ENCODE assay signal across 18 mouse cellular contexts in genomic region chr15:96319335-96319734, GRCm38 (mm10). TPM values are rescaled to one million over a fixed set of nuclear protein-coding genes. Genes with fewer than 3 reads are reported as not detected.
DNase-seq lines count a peak whose midpoint lies in the region; ATAC-seq and TF ChIP-seq lines count a peak whose summit lies in the region.
"Had no signal": no experiment of that assay in that cellular context is flagged by ENCODE, and none has a peak within 500 bp of the region (broad histone marks: within the 10 kb centered on the region; RNA-seq: fewer than 3 reads in every experiment).

No protein-coding gene starts in this region.

- no peaks in the 10 kb centered on the region for H3K36me3 ChIP-seq in intestine, embryonic 15.5 days
- no peaks in the 10 kb centered on the region for H3K36me3 ChIP-seq in intestine, postnatal 0 days (ENCODE audit: control insufficient read depth, insufficient read depth)
- H3K36me3 ChIP-seq: heart, embryonic 15.5 days; hindbrain, embryonic 15.5 days; neural tube, embryonic 15.5 days had no signal

- no peaks in the 10 kb centered on the region for H3K27me3 ChIP-seq in intestine, embryonic 15.5 days (replicated peaks)
- H3K27me3 ChIP-seq in intestine, postnatal 0 days (replicated peaks; ENCODE audit: control insufficient read depth, insufficient read depth, low read length), result no peaks in the 10 kb centered on the region
- H3K27me3 ChIP-seq: heart, embryonic 15.5 days; hindbrain, embryonic 15.5 days; kidney, embryonic 15.5 days; liver, embryonic 13.5 days; neural tube, embryonic 15.5 days had no signal

- no peak overlapping the region for H3K4me2 ChIP-seq in intestine, embryonic 15.5 days (replicated peaks)
- H3K4me2 ChIP-seq in intestine, postnatal 0 days (replicated peaks; ENCODE audit: low read depth), result no peak overlapping the region
- H3K4me2 ChIP-seq: heart, embryonic 15.5 days; hindbrain, embryonic 15.5 days; kidney, embryonic 15.5 days; liver, embryonic 13.5 days; neural tube, embryonic 15.5 days had no signal

- H3K27ac ChIP-seq in intestine, embryonic 15.5 days, result no peak overlapping the region
- no peak overlapping the region for H3K27ac ChIP-seq in intestine, postnatal 0 days (ENCODE audit: low read depth, low read length)
- H3K27ac ChIP-seq: heart, embryonic 15.5 days; hindbrain, embryonic 15.5 days; kidney, embryonic 15.5 days; liver, embryonic 13.5 days; midbrain, embryonic 10.5 days; neural tube, embryonic 15.5 days had no signal

- H3K9me3 ChIP-seq in intestine, embryonic 15.5 days, result no peaks in the 10 kb centered on the region
- no peaks in the 10 kb centered on the region for H3K9me3 ChIP-seq in intestine, postnatal 0 days (ENCODE audit: control insufficient read depth)
- H3K9me3 ChIP-seq: heart, embryonic 15.5 days; hindbrain, embryonic 15.5 days; kidney, embryonic 15.5 days; liver, embryonic 13.5 days; midbrain, embryonic 10.5 days; neural tube, embryonic 15.5 days had no signal

- no peak for TF ChIP-seq CTCF in intestine, postnatal 0 days (IDR thresholded peaks at IDR 0.05; ENCODE audit: low read depth)

- peak; percentile 39; the same call in 1 of the 2 replicates for ATAC-seq in intestine, embryonic 15.5 days
- no peak for ATAC-seq in intestine, postnatal 0 days
- ATAC-seq: activated CD4-positive, CD25-positive, alpha-beta regulatory T cell, adult 4 months; forebrain, embryonic 16.5 days had no signal

- H3K4me3 ChIP-seq in intestine, embryonic 15.5 days (replicated peaks), result no peak overlapping the region
- no peak overlapping the region for H3K4me3 ChIP-seq in intestine, postnatal 0 days (ENCODE audit: low read depth, low read length)
- H3K4me3 ChIP-seq: heart, embryonic 15.5 days; hindbrain, embryonic 15.5 days; kidney, embryonic 15.5 days; liver, embryonic 13.5 days; midbrain, embryonic 10.5 days; neural tube, embryonic 15.5 days had no signal

- 78% methylated on average over 8 of the region's 8 CpGs for WGBS in intestine, embryonic 15.5 days
- 78% methylated on average over 8 of the region's 8 CpGs for WGBS in intestine, postnatal 0 days

- DNase-seq in T-cell, adult 2 months (ENCODE audit: low spot score), result peak; percentile 26
- peak; percentile 32 for DNase-seq in cerebellum, adult 11-12 months
- peak; percentile 25 for DNase-seq in naive thymus-derived CD4-positive, alpha-beta T cell, adult 2 months (ENCODE audit: low read depth)
- no peak for DNase-seq in heart, postnatal 14 days
- DNase-seq in Muller cell, postnatal 12 days (ENCODE audit: inconsistent ontology term), result no peak
- DNase-seq: gastrocnemius, postnatal 25 days; liver, embryonic 13.5 days; lung, postnatal 10 days; spleen, adult 18-20 months had no signal

- H3K4me1 ChIP-seq in intestine, embryonic 15.5 days (replicated peaks), result no peaks in the 10 kb centered on the region
- no peaks in the 10 kb centered on the region for H3K4me1 ChIP-seq in intestine, postnatal 0 days (replicated peaks; ENCODE audit: control insufficient read depth, insufficient read depth, low read length)
- H3K4me1 ChIP-seq: hindbrain, embryonic 15.5 days; midbrain, embryonic 10.5 days had no signal

- no peak overlapping the region for H3K9ac ChIP-seq in intestine, embryonic 15.5 days
- H3K9ac ChIP-seq in intestine, postnatal 0 days (ENCODE audit: low read depth, low read length), result no peak overlapping the region
- H3K9ac ChIP-seq: heart, embryonic 15.5 days; hindbrain, embryonic 15.5 days; kidney, embryonic 15.5 days; liver, embryonic 13.5 days; neural tube, embryonic 15.5 days had no signal

- intact Hi-C loops in heart, postnatal 14 days (cut with DNase I), result no loop called here

RNA-seq across cellular contexts. Expression of gene Arid2, which starts 32.0 kb away (rescaled TPM):
- 16.0 and 16.8 TPM in 2 replicates for polyA plus RNA-seq in intestine, embryonic 15.5 days (2015; fragmentation: Nextera tagmentation; extraction: Ambion mirVana)
- 9.4 and 10.0 TPM in 2 replicates for polyA plus RNA-seq in intestine, postnatal 0 days (2015; fragmentation: Nextera tagmentation; extraction: Ambion mirVana)
- total RNA-seq in heart, postnatal 14 days (2021), result 10 to 100 TPM; 31.9 to 34.5 TPM

Comparison
In these comparisons a context has a peak if more than half of its experiments do, and no peak if none do; other contexts are left out.
1. DNase-seq: peak in T-cell, adult 2 months (single experiment), cerebellum, adult 11-12 months (single experiment) and naive thymus-derived CD4-positive, alpha-beta T cell, adult 2 months (single experiment); none in heart, postnatal 14 days (0 of 2) and Muller cell, postnatal 12 days (single experiment).